Mouse (Mus musculus) C2C12 (cell line): ENCODE data around the gene Tcn2. TPM values are rescaled to one million over a fixed set of nuclear protein-coding genes. Genes with fewer than 3 reads are reported as not detected.
A peak's percentile ranks its signal among the peaks of the same experiment; 100 is the strongest.

Experiments
- H3K27me3 ChIP-seq: one replicate; pipeline ENCODE4 v1.6.1; 2011; ENCODE audit not compliant: control insufficient read depth, insufficient read depth, insufficient read length
- H3K36me3 ChIP-seq: one replicate; pipeline ENCODE4 v1.6.1; 2011; ENCODE audit not compliant: control insufficient read depth, insufficient read depth
- H3K4me3 ChIP-seq: one replicate; pipeline ENCODE4 v1.5.1; 2011; ENCODE audit warnings: mild to moderate bottlenecking, control low read depth; ENCODE audit not compliant: poor library complexity, insufficient read depth, severe bottlenecking
- H3K79me2 ChIP-seq: one replicate; pipeline ENCODE4 v1.6.1; 2011; ENCODE audit not compliant: control insufficient read depth, insufficient read depth
- H3K79me3 ChIP-seq: one replicate; pipeline ENCODE4 v1.6.1; 2011; ENCODE audit warnings: low read depth, control low read depth
- H3ac ChIP-seq: one replicate; pipeline ENCODE3; 2011; ENCODE audit warnings: low read depth; ENCODE audit not compliant: control insufficient read depth, insufficient read length
- CEBPB ChIP-seq: IDR thresholded peaks from one replicate; pipeline ENCODE4 v1.6.1; 2011; ENCODE audit warnings: low read depth, mild to moderate bottlenecking, control low read depth, moderate library complexity
- CTCF ChIP-seq: IDR thresholded peaks from one replicate; pipeline ENCODE4 v1.5.1; 2011; ENCODE audit not compliant: control insufficient read depth, insufficient read depth, insufficient read length
- FOSL1 ChIP-seq: IDR thresholded peaks from one replicate; pipeline ENCODE4 v1.8.0; 2011; ENCODE audit warnings: mild to moderate bottlenecking, low read length; ENCODE audit not compliant: poor library complexity, insufficient read depth, severe bottlenecking
- MAX ChIP-seq: IDR thresholded peaks from one replicate; pipeline ENCODE4 v1.6.1; 2011; ENCODE audit warnings: mild to moderate bottlenecking, control low read depth
- MYOD1 ChIP-seq: IDR thresholded peaks from one replicate; pipeline ENCODE4 v1.6.1; 2011; ENCODE audit warnings: low read depth; ENCODE audit not compliant: control insufficient read depth, insufficient read length
- MYOG ChIP-seq: IDR thresholded peaks from one replicate; pipeline ENCODE4 v1.6.1; 2011; ENCODE audit not compliant: control insufficient read depth, insufficient read length; ENCODE audit errors: extremely low read depth
- USF1 ChIP-seq: IDR thresholded peaks from one replicate; pipeline ENCODE4 v1.6.1; 2011; ENCODE audit warnings: low read depth, mild to moderate bottlenecking, control low read depth, moderate library complexity
- polyA plus RNA-seq: library from polyadenylated mRNA; unstranded; fragments of >200 nt; fragmentation: generic; extraction: Trizol; gene quantifications from one replicate; pipeline ENCODE4 v1.2.1, GENCODE M21; 2012; ENCODE audit warnings: missing spikeins

The Tcn2 gene
- polyA plus RNA-seq, 1 experiment, result 3.4 TPM

GRCm38 (mm10) chr11:3909236-3909635 is 22.7 kb downstream of the Tcn2 start:
- TF ChIP-seq MYOD1 (no peak), USF1 (no peak), MYOG (no peak), FOSL1 (no peak), CTCF (no peak), CEBPB (no peak), MAX (no peak)
- peak overlapping the region; percentile 7 for H3K4me3 ChIP-seq
- no peaks in the 10 kb centered on the region for H3K27me3 ChIP-seq
- peak overlapping the region; percentile 58 for H3ac ChIP-seq
- H3K36me3 ChIP-seq, result peaks cover 49% of the 10 kb centered on the region
- H3K79me2 ChIP-seq, result peaks cover 88% of the 10 kb centered on the region
- H3K79me3 ChIP-seq, result peaks cover 76% of the 10 kb centered on the region

- Histone ChIP-seq H3K36me3 (peaks cover 66% of the 10 kb centered on the region), H3K79me2 (peaks cover 87% of the 10 kb centered on the region), H3ac (no peak overlapping the region), H3K4me3 (no peak overlapping the region), H3K27me3 (no peaks in the 10 kb centered on the region), H3K79me3 (peaks cover 57% of the 10 kb centered on the region)
- TF ChIP-seq CEBPB (no peak), MYOD1 (peak; percentile 38), FOSL1 (peak; percentile 34), MAX (peak; percentile 36)
Measured at GRCm38 (mm10) chr11:3905446-3905845, 26.5 kb downstream of the Tcn2 start.

GRCm38 (mm10) chr11:3904673-3905072 is 27.3 kb downstream of the Tcn2 start:
- H3K79me2 ChIP-seq, result peaks cover 86% of the 10 kb centered on the region
- H3K79me3 ChIP-seq, result peaks cover 49% of the 10 kb centered on the region
- H3ac ChIP-seq, result no peak overlapping the region
- no peaks in the 10 kb centered on the region for H3K27me3 ChIP-seq
- no peak for TF ChIP-seq FOSL1
- TF ChIP-seq CEBPB, result no peak
- TF ChIP-seq USF1, result no peak
- no peak for TF ChIP-seq MYOG
- no peak for TF ChIP-seq MAX
- TF ChIP-seq MYOD1, result no peak
- TF ChIP-seq CTCF, result no peak
- H3K36me3 ChIP-seq, result peaks cover 70% of the 10 kb centered on the region
- H3K4me3 ChIP-seq, result no peak overlapping the region

- no peak overlapping the region for H3ac ChIP-seq
- peaks cover 86% of the 10 kb centered on the region for H3K79me2 ChIP-seq
- TF ChIP-seq MYOG, result no peak
- no peak for TF ChIP-seq FOSL1
- TF ChIP-seq CEBPB, result no peak
- TF ChIP-seq MAX, result no peak
- TF ChIP-seq MYOD1, result no peak
- TF ChIP-seq USF1, result no peak
- TF ChIP-seq CTCF, result no peak
- H3K27me3 ChIP-seq, result no peaks in the 10 kb centered on the region
- peaks cover 42% of the 10 kb centered on the region for H3K79me3 ChIP-seq
- H3K36me3 ChIP-seq, result peaks cover 76% of the 10 kb centered on the region
- H3K4me3 ChIP-seq, result no peak overlapping the region
Measured at GRCm38 (mm10) chr11:3903046-3903445, 28.9 kb downstream of the Tcn2 start.

GRCm38 (mm10) chr11:3902516-3902915 is 29.4 kb downstream of the Tcn2 start:
- H3K27me3 ChIP-seq, result no peaks in the 10 kb centered on the region
- TF ChIP-seq FOSL1 (no peak), MYOD1 (no peak), CTCF (no peak), MAX (no peak), MYOG (no peak), USF1 (no peak), CEBPB (no peak)
- H3K79me3 ChIP-seq, result peaks cover 41% of the 10 kb centered on the region

GRCm38 (mm10) chr11:3900296-3900695 is 31.7 kb downstream of the Tcn2 start:
- H3K27me3 ChIP-seq, result no peaks in the 10 kb centered on the region
- TF ChIP-seq CEBPB, result no peak
- no peak for TF ChIP-seq USF1
- no peak for TF ChIP-seq CTCF
- TF ChIP-seq MAX, result no peak
- TF ChIP-seq MYOD1, result no peak
- no peak for TF ChIP-seq FOSL1
- TF ChIP-seq MYOG, result no peak
- peaks cover 91% of the 10 kb centered on the region for H3K79me2 ChIP-seq
- H3ac ChIP-seq, result no peak overlapping the region
- no peak overlapping the region for H3K4me3 ChIP-seq
- H3K79me3 ChIP-seq, result peaks cover 39% of the 10 kb centered on the region
- H3K36me3 ChIP-seq, result peaks cover 70% of the 10 kb centered on the region

More at GRCm38 (mm10) chr11:3902516-3902915, 29.4 kb downstream of the Tcn2 start:
- Histone ChIP-seq H3K4me3 (no peak overlapping the region), H3K36me3 (peaks cover 76% of the 10 kb centered on the region), H3ac (no peak overlapping the region), H3K79me2 (peaks cover 86% of the 10 kb centered on the region)
